Mouse (Mus musculus): ENCODE measurements around the gene Il21r.

GRCm38 (mm10) chr7:125608183-125608688 lies 5.0 kb downstream of the Il21r start:
- TF ChIP-seq ELF1 (IDR thresholded peaks at IDR 0.05; ENCODE audit: low read depth, low read length) (no peak), JUND (IDR thresholded peaks at IDR 0.05; ENCODE audit: low read depth, low read length) (no peak), MAZ (IDR thresholded peaks at IDR 0.05; ENCODE audit: low read depth, low read length) (no peak), CTCF (IDR thresholded peaks at IDR 0.05 in 2 of 3, conservative IDR thresholded peaks at IDR 0.05 in 1 of 3; ENCODE audit: control insufficient read depth in 1 of 3, insufficient read depth in 1 of 3, low read depth in 2 of 3, low read length in 3 of 3, poor library complexity in 1 of 3, severe bottlenecking in 1 of 3) (no peak)
